8 mouse cellular contexts compared by ENCODE assay signal in the genomic region with DNA sequence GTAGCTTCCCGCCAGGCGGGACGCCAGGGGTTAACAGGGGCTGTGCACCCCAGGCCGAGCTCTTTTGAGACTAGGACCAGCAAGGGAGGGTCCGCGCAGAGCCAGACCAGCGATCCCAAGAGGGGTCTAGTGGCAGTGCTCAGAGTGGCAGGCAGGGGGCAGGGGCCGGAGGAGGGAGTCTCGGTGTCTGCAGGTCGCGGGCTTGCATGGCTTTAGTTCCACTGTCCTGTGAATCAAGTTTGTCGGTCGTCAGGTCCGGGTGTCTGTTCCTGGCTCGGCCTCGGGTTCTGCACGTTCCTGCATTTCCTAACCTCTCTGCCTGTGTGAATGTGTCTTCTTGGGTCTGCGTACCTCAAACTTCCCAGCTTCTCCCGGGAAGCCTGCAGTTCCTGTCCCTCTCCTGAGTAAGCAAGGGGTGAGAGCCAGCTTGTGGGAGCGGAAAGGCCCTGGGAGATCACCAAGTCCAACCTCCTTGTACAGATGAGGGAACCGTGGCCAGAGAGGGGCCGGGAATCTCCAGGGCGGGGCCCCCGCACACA. TPM values are rescaled to one million over a fixed set of nuclear protein-coding genes. Genes with fewer than 3 reads are reported as not detected.
DNase-seq lines count a peak whose midpoint lies in the region; ATAC-seq lines count a peak whose summit lies in the region.

No protein-coding gene starts in this region.

- 0 out of 2 replicates have a peak, but pooled peaks have one; percentile 18 for ATAC-seq in liver, embryonic 15.5 days (ENCODE audit: insufficient read depth)
- peak; percentile 56 for ATAC-seq in neural tube, embryonic 15.5 days (ENCODE audit: low FRiP score)

- no peaks in the 10 kb centered on the region; the same call in none of the 2 replicates for H3K4me1 ChIP-seq in liver, embryonic 15.5 days (replicated peaks)
- H3K4me1 ChIP-seq in neural tube, embryonic 15.5 days: peaks cover 37% of the 10 kb centered on the region

- H3K9ac ChIP-seq in liver, embryonic 15.5 days: peak overlapping the region; percentile 30; the same call in 1 of the 2 replicates
- H3K9ac ChIP-seq in neural tube, embryonic 15.5 days (replicated peaks): peak overlapping the region; percentile 69

- no peak overlapping the region for H3K27ac ChIP-seq in liver, embryonic 15.5 days (replicated peaks)
- peak overlapping the region; percentile 37; the same call in 1 of the 2 replicates for H3K27ac ChIP-seq in neural tube, embryonic 15.5 days (replicated peaks)

- 4% methylated on average over 24 of the region's 24 CpGs for WGBS in liver, embryonic 15.5 days (ENCODE audit: insufficient replicate concordance)
- 3% methylated on average over 24 of the region's 24 CpGs for WGBS in neural tube, embryonic 15.5 days

- H3K4me2 ChIP-seq in liver, embryonic 15.5 days: peak overlapping the region; percentile 67
- H3K4me2 ChIP-seq in neural tube, embryonic 15.5 days: peak overlapping the region; percentile 100

- peaks cover 57% of the 10 kb centered on the region for H3K27me3 ChIP-seq in liver, embryonic 15.5 days
- H3K27me3 ChIP-seq in neural tube, embryonic 15.5 days (replicated peaks): peaks cover 48% of the 10 kb centered on the region

- H3K4me3 ChIP-seq in liver, embryonic 15.5 days (replicated peaks): peak overlapping the region; percentile 57
- H3K4me3 ChIP-seq in neural tube, embryonic 15.5 days (replicated peaks): peak overlapping the region; percentile 62

- no peaks in the 10 kb centered on the region for H3K36me3 ChIP-seq in liver, embryonic 15.5 days (replicated peaks)
- H3K36me3 ChIP-seq in neural tube, embryonic 15.5 days: no peaks in the 10 kb centered on the region

- DNase-seq in adrenal gland, adult (ENCODE audit: inconsistent age in 2 of 2, low spot score in 1 of 2): peak; percentile 57 to 81
- no peak for DNase-seq in adrenal gland, adult 8-10 months
- DNase-seq in adrenal gland, postnatal 36 days: peak; percentile 48 to 67
- DNase-seq in forelimb bud, embryonic 11.5 days (ENCODE audit: low read depth, low spot score): peak; percentile 68
- DNase-seq in induced T-regulatory cell, adult 2 months (ENCODE audit: low read depth): peak; percentile 41
- no peak for DNase-seq in left cerebral cortex, adult 11 months (ENCODE audit: low spot score)

- H3K9me3 ChIP-seq in liver, embryonic 15.5 days (replicated peaks): no peaks in the 10 kb centered on the region
- no peaks in the 10 kb centered on the region for H3K9me3 ChIP-seq in neural tube, embryonic 15.5 days (replicated peaks)

RNA-seq across cellular contexts. Expression of a gene that starts 2.3 kb away (rescaled TPM):
- 10 to 100 TPM in 3 of 4 experiments, 1 to 10 TPM in 1; 9.8 to 32.3 (median 22.5) TPM for total RNA-seq in adrenal gland, adult 8-10 months (2022)
- total RNA-seq in adrenal gland, postnatal 36 days (2021): 1 to 10 TPM; 6.1 to 8.3 TPM
- 1.8 and 2.1 TPM in 2 replicates for polyA plus RNA-seq in liver, embryonic 15.5 days (2015; fragmentation: Nextera tagmentation; extraction: Ambion mirVana)
- 2.8 and 4.5 TPM in 2 replicates for polyA plus RNA-seq in neural tube, embryonic 15.5 days (2015; fragmentation: Nextera tagmentation; extraction: Ambion mirVana)

RNA-seq across cellular contexts. Expression of a gene that starts 44.1 kb away (rescaled TPM):
- not detected for total RNA-seq in adrenal gland, adult 8-10 months (2022)
- not detected for total RNA-seq in adrenal gland, postnatal 36 days (2021)
- 5.1 and 5.7 TPM in 2 replicates for polyA plus RNA-seq in liver, embryonic 15.5 days (2015; fragmentation: Nextera tagmentation; extraction: Ambion mirVana)
- 0.05 and 8.4 TPM in 2 replicates for polyA plus RNA-seq in neural tube, embryonic 15.5 days (2015; fragmentation: Nextera tagmentation; extraction: Ambion mirVana)

Comparison
In these comparisons a context has a peak if more than half of its experiments do, and no peak if none do; other contexts are left out.
1. DNase-seq: peak in adrenal gland, adult (2 of 2), adrenal gland, postnatal 36 days (2 of 2), forelimb bud, embryonic 11.5 days (single experiment) and induced T-regulatory cell, adult 2 months (single experiment); none in adrenal gland, adult 8-10 months (single experiment) and left cerebral cortex, adult 11 months (single experiment).